Mouse (Mus musculus): ENCODE data around the gene Marcks.
A peak's percentile ranks its signal among the peaks of the same experiment; 100 is the strongest.

Marcks gene

DNA sequence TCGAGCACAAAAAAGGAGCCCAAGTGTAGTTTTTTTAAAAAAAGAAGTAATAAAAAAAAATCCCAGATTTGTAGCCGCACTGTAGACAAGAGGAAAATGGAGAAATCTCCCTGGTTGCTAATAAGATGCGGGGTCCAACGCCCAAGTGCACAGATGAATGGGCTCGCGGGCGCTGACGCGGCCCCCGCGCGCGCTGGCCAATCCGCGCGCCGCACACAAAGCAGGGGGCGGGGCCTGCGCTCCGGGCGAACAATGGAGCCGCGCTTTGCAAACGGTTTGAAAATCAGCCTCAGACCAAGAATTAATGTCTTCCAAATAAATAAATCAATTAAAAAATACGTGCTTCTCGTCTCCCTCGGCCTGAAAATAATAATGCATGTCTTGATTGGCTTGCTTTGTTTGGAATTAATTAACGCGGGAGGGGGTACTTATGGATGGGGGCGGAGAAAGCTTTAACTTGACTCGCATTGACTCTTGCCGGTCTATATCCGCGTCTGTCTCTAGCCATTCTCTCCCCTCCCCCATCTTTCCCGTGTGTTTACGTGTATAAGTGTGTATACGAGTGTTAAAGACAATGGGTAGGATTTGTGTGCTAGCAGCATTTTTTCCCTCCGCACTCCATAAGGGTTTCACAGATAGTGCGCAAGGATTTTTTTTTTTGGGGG lies at the start of gene Marcks:
Gene Marcks (minus strand): TSS at position 143 of the 665 bp plus-strand sequence.
- peak; percentile 80 for DNase-seq (ENCODE audit: low spot score)

DNA sequence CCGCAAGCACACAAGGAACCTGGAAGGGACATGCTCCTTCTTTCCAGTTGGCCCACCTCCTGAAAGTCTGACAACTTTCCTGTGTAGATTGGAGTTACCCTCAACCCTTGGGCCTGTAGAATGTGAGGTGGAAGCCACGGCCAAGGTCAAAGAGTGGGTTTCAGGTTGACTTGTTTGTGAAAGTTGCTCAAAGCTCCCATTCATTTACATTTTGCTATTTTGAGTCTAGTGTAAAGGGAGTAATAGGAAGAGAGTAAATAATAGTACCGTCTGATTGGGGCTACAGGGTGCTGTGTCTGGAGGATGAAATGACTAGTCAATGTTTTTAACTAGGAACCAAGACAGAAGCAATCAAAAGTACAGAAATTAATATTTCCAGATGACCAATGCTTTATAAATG lies 38.4 kb upstream of the Marcks start:
- DNase-seq (ENCODE audit: low spot score): no peak

DNA sequence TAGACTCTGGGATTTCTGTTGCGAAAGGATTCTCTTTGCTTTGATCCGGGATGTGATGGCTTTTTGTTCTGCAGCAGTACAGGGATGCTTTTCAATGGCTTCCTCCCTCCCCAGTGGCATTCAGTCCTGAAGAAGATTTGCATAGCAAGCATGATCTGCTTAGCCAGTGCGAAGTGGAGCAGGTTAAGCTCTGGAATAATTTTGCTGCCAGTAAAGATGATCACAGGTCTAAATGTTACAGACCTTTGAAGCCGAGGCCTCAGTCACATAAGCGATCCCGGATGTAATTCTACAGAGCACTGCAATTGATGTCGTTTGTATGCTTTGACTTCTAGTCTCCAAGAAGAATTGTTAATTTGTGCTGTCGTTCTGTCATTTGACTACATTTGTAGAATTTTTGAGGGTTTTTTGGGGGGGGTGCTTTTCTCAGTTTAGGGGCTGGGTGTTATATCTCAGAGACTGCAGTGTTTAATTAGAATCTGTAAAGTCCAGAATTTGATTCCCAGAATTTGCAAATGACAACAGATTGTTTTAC lies 33.8 kb upstream of the Marcks start:
- DNase-seq (ENCODE audit: low spot score): no peak

DNA sequence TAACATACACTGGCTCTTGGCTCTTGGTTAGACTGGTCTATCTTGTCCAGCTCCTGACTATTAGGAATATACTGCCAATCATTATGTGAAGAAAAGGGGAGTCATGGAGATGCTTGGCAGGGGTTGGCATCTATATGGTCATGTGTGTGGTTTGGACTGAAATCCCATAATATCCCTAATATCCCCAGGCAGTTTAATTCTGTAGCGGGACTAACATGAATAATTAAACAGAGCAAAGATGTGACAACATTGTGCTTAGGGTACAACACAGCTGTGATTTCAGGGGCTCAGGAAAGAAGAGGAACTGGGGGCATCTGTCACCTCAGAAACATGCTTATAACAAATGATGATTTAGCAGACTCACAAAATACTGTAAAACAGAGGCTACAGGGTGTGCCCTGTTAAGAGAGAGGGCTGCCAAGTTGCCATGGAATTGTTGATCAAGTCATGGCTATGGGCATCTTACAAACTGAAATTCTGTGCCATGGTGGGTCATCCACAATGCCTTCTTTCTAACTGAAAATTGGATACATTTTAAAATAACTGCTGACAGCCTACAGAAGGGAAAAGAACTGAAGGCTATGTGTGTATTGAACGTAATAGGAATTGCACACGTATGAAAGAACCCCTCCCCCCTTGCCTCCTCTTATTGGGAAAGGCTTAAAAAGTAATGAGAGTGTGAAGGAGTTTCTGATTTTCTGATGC lies 33.1 kb upstream of the Marcks start:
- DNase-seq (ENCODE audit: low spot score): no peak

DNA sequence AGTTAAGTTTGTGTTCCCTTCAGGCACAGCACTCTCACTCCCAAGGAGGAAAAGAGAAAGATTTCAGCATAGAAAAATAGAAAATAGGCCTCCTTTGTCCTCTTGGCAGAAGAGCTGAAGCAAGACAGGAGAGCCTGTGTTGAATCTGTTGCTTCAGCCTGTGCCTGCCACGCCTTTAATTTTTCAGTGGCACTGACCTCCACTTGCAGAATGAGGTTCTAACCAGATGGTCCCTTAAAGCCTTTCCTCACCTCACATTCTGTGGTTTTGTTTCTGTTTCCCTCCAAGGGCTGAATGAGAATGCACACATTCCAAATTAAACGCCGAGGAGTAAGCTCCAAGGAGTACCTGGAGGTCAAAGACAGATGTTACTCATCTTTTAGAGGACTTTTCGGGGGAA lies 32.2 kb upstream of the Marcks start:
- DNase-seq (ENCODE audit: low spot score): no peak

DNA sequence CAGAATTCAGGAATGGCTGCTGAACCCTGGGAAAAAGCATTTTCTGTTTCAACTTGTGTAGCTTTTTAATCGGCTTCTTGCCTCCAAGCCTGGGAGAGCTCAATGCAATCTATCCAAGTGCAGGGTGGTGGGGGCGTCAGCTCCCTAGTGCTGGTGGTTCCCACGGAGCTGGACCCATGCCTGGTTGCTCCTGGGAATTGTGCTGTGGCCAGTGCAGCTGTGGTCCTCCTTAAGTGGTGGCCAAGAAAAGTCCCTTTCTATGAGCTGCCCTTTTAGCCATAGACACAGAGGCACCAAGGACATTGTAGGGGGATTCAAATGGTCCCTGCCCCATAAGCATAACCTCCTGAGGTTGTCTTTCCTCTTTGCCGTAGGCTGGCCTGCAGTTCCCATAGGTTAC lies 31.7 kb upstream of the Marcks start:
- DNase-seq (ENCODE audit: low spot score): no peak

DNA sequence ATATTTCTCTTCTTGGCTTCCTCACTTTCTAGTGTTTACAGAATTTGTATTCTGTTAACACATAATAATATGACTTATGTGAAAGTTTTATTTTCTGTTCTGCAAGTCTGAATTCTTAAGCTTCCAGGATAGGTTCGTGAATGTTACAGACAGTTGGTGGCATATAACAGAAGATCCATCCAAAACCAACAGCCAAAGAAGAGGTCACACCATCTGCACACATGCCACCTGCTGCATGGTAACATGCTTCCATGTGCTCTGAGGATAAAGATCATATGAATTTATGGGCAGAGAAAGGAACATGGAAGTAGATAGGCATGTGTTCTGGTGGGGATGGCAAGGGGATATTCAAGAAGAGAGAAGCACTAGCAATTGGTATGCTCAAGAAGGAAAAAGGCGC lies 28.8 kb upstream of the Marcks start:
- no peak for DNase-seq (ENCODE audit: low spot score)

DNA sequence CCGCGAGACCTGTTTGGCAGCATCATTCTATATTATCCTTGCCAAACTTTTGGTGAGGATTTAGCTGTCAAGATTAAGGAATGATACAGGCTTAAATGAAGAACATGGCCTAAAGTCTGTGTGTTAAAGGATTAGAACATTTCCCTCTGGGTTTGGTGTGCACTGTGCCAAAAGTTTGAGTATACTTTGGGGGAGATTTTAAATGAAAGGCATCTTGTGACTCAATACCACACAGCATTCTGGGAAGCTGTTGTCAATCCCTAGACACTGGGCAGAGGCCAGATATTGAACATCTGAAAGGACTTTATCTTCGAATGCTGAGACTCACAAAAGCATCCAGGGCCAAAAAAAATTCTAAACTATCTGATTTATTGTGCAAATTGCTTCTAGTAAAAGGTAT lies 21.0 kb upstream of the Marcks start:
- no peak for DNase-seq (ENCODE audit: low spot score)

DNA sequence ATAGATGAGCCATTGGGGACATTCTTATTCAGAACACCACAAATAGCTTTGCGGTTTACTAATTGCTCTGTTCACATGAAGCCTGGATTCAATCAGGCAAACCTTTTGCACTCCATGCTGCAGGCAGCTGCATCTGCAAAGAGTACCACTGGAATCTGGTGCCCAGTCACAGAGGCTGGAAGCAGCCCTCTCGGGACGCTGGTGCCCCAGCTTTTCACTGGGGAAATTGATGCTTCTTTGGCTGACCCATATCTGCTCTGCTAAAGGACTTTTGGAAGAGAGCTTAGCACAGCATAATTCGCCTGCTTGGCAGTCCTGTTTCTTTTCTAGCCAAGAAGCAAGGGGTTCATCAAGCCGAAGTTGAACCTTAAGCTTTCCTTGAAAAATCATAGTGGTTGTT lies 18.4 kb upstream of the Marcks start:
- no peak for DNase-seq (ENCODE audit: low spot score)

DNA sequence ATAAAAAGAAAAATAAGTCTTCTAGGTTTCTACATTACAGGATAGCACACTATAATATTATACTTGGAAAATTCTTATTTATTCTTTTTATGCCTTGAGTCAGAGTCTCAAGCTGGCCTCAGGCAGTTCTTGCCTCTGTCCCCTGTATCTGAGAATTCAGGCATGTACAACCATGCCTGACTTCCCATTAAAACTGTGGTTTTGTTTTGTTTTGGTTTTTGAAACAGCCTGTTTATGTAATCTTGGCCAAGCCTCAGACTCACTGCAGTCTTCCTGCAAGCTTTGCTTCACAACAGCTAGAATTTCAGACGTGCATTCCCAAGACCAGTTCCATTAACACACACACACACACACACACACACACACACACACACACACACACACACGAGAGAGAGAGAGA lies 16.4 kb upstream of the Marcks start:
- DNase-seq (ENCODE audit: low spot score): no peak

DNA sequence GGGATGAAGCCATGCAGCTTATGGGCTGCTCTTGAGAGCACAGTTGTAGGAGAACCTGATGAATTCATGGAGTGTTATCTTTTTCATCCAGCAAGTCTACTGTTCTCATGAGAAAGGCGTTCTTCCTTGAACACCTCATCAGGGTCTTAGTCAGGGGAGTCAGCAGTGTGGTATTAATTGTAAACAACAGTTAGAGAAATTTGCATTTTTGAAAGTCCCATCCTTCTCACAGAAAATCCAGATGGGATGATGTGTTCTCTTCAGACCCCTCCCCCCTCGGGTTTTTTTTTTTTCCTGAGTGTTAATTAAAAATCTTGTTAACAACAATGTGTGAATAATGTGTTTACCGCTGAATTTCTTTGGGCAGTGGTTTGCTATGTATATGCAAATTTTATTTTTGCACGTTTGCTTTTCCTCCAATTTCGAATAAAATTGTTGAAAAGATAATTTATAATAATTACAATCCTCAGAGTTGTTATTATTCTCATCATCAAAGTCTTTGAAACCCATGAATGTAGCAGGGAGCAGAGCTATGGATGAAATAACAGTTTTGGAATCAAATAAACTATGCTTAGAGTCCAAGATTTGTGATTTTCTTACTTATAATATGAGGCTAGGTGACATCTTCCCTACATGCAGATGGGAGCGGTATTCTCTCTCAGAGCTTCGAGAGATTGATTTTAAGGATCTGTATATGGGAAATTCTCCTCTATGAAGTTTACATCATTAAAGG lies 13.0 kb upstream of the Marcks start:
- DNase-seq (ENCODE audit: low spot score): no peak

DNA sequence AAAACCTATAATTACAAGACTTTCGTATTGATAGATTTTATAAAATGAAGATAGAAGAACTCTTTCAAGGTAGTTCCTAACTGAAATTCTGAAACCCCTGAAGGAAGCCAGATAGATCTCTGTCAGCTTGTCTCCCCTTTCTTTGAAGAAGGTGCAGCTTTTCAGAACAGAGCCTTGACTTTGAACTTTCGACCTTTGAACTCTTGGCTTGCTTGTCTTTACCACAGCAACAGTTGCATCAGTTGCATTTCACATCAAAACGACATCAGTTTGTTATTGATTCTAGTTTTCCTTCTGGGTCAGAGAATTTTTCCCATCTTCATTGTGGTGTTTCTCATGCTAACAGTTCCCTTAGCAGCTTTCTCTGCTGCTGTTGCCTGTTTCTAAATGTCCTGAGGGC lies 9.3 kb upstream of the Marcks start:
- DNase-seq (ENCODE audit: low spot score): no peak

DNA sequence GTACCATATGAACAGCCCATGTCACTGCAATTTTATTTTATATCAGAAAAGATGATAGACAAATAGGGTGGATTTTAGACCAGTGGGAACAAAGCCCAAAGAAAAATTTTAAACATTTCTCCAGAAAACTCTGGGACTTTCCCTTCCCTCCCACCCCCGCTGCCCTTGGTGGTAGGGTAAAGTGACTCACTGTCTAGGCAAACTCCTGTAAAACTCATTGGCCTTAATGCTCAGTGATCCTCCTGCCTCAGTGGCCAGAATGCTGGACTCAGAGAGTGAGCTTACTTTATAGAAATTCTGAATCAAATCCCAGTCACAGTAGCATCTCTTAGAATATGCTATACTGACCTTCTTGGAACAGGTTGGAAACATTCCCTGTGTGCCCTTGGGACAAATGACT lies 6.7 kb upstream of the Marcks start:
- no peak for DNase-seq (ENCODE audit: low spot score)

DNA sequence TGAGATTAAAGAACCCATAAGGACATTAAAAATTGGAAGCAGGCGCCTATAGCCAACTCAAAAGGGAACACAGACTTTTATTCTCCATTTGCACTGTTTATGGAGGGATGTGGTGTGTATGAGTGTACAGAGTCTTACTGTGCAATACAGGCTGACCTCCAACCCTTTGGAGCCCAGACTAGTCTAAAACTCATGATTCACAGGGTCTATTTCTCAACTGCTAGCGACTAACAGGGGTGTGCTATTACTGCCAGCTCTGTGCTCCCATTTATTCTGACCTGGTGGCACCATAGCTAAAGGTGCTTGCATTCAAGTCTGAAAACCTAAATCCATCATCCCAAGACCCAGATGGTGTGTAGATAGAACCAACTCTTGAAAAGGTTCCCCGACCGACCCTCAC lies 2.9 kb upstream of the Marcks start:
- no peak for DNase-seq (ENCODE audit: low spot score)

DNA sequence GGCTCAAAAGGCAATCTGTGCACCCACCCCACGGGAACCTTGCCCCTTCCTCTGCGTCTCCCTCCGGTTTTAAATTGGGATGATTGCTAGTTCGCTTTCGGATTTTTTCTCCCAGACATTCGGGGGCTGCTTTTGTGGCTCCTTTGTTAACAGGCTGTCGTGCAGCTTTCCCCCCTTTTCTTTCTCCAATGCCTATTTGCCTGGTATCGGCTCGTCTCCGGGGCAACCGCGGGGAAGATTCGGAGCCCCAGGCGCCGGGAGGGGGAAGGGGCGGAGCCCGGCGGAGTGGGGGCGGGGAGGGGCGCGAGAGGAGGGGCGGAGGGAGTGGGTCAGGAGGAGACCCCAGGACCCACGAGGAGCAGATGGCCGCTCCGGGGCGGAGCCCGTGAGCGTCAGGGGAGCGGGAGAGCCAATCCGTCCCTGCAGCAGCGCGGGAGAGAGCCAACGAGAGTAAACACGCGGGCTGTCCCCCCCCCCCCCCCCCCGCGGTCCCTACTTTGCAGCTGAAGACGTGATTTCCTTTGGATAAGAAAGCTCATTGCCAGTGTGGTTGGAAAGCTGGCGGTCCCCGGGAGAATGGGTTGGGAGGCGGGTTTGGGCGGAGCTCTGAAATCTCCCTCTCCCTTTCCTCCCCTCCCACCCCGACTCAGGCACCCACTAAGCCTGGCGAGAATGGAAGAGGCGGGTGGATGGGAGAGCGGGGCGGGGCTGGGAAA lies 2.2 kb upstream of the Marcks start:
- peak; percentile 48 for DNase-seq (ENCODE audit: low spot score)

DNA sequence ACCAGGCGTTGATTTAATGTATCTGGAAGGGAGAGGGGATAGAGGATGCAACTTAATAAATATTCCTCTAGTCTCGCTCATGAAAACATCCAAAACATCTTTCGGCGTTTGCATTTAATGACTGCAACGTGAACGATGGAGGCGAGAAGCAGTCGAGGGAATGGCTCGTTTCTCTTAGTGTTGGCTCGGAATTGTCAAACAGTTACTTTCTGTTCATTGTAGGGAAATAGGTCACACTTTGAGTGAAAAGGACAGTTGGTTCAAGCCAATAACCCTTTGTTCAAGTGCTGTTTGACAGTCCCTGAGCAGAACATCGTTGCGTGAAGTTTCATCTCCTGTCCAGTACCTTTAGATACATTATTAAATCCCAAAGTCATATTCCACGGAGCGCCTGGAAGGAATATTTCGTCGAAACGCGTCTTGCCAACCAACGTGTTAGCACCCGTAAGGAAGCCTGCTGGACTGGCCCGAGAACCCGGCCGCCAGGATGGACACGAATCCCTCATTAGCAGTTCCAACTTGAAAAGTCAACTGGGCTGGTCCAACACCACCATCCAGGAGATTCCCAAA lies 1.5 kb upstream of the Marcks start:
- peak; percentile 24 for DNase-seq (ENCODE audit: low spot score)

DNA sequence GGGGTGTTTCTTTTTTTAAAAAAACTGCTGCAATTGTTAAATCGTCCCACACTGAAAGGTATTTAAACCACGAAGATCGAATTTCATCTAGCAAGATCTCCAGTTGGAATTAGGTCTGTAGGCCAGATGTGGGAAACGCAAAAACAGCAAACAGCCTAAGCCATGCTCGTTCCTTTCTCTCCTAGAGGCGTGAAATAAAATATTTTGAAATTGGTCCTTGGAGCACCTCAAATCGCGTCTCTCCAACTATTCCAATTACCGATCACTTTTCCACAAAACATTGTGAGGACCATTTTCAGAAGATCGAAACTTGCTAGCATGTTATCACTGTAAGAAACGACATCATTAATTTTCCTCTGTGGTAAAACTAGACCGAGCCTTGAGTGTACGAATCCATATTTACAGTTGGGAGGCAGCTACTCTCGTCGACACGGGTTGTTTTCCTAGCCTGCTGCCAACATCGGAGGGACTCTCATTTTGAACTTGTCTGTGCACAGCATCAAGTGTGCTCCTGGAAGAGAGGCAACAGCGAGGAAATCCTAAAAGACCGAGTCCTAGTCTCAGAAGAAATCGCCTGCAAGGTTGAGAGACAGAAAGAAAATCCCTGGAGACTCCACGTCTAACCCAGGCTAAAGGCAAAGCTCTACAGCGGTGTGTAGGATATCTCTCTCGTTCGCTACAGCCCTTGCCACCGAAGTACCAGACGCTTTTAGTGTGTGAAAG lies 884 bp upstream of the Marcks start:
- no peak for DNase-seq (ENCODE audit: low spot score)

DNA sequence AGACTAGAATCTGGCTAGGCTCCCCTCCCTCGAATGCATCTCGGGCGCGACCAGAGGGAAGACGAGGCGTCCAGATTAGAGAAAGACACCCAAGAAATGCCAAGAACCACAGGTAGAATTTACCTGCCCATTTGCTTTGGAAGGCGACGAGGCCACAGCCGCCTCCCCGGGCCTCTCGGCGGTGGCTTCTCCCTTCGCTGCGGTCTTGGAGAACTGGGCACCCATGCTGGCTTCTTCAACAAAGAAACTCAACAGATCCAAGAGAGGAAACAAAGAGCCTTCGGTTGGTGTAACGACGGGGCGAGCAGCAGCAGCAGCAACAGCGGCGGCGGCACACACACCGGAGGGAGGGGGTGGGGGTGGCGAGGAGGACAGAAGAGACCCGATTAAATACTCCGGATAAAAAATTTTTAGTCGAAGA lies 399 bp downstream of the Marcks start:
- no peak for DNase-seq (ENCODE audit: low spot score)

DNA sequence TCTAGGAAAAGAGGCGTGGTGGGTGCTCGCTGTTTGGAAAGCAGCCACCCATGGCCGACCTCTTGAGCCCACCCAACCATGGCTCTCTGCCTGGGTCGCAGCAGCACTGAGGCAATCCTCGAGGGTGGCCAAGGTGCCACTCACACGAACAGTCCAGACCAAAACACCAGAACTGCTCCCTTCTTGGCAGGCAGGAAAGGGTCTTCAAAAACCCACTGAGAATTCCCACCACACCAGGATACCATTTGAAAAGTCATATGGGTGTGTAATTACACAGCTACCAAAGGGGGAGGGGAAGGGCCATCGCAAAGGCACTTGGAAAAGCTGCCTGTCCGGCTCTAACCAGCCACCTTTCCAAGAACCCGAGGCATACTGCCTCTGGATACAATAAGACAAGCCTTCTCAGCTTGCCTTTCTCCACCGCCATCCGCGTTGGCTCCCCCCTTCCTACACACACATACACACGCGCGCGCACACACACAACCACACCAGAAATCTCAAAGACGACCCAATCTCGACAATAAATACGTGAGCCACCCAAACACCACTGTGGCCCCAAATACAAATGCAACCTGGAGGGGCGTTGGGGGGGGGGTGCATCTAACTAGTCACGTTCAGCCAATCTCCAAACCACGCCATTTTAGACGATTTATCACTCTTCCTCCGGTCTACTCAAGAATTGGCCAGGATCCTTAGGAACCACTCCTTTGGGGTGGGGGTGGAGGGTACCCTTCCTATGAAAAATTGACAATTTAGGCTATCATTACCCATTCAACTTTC lies 999 bp downstream of the Marcks start:
- DNase-seq (ENCODE audit: low spot score): peak; percentile 49

DNA sequence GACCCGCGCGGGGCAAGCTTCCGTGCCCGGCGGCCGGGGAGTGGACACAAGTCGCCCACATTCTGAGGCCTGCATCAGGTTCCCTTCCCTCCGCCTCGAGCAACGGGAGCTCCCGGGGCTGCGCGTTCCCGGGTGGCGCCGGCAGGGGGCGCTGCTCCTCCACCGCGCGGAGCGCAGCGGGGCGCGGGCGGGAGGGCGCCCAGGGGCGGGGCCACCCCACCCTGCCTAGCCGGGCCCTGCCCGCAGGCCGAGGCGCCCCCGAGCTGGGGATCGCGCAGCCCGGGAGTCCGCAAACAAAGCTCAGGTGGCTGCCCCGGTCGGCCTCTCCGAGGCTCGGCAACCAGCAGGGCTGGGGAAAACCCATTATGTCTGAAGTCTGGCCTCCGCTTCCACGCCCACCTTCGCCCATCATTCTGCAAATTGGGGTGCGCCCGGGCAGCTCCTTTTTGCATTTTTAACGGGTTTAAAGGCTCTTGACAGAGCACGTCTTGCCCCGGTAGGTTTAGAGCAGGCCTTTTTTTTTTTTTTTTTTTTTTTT lies 1.7 kb downstream of the Marcks start:
- DNase-seq (ENCODE audit: low spot score): peak; percentile 72

Measured in layer of hippocampus, adult 9-10 months (tissue).